Mouse (Mus musculus) C2C12 (cell line): ENCODE measurements around the gene Thrb.

ENCODE experiments used
- CTCF ChIP-seq: IDR thresholded peaks from one replicate; pipeline ENCODE4 v1.5.1; 2011; ENCODE audit not compliant: control insufficient read depth, insufficient read depth, insufficient read length
- MAX ChIP-seq: IDR thresholded peaks from one replicate; pipeline ENCODE4 v1.6.1; 2011; ENCODE audit warnings: mild to moderate bottlenecking, control low read depth
- MYOD1 ChIP-seq: IDR thresholded peaks from one replicate; pipeline ENCODE4 v1.6.1; 2011; ENCODE audit warnings: low read depth; ENCODE audit not compliant: control insufficient read depth, insufficient read length
- USF1 ChIP-seq: IDR thresholded peaks from one replicate; pipeline ENCODE4 v1.6.1; 2011; ENCODE audit warnings: low read depth, mild to moderate bottlenecking, control low read depth, moderate library complexity

DNA sequence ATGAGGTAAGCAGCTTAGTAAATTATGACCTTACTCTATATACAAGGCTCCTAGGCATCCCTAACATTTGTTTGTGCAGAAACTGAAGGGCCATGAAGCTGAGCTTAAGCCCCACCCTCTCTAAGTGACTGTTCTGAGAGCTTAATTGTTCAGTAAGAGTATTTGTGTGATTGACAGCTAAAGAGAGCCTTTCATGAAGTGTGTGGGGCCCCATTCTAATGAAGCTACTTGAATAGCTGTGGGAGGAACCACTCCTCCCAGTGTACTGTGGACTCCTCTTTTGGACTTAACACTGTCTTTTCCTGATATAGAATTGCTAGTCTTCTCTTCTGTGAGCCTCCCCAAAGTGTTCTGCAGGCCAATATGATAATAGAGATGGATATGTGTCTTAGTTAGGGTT is 88.9 kb downstream of the Thrb start:
- no peak for TF ChIP-seq CTCF
- no peak for TF ChIP-seq USF1
- TF ChIP-seq MYOD1 = no peak
- TF ChIP-seq MAX = no peak
